Mouse (Mus musculus) limb, embryonic 12.5 days (tissue): Measurements from ENCODE around the gene Wdpcp. TPM values are rescaled to one million over a fixed set of nuclear protein-coding genes. Genes with fewer than 3 reads are reported as not detected.

Experiments used
- ATAC-seq: fragments of 200-750 bp; cut with Nextera tagmentation; 2 replicates; pipeline ENCODE4 v1.8.0; 2017; ENCODE audit warnings: low read depth, moderate TSS enrichment; ENCODE audit not compliant: insufficient number of reproducible peaks, insufficient read depth, low FRiP score, low TSS enrichment
- H3K27ac ChIP-seq: fragments of 300-500 bp; sonication (generic); 2 replicates; pipeline ENCODE4 v1.5.1; 2016; ENCODE audit warnings: mild to moderate bottlenecking, moderate library complexity
- H3K27me3 ChIP-seq: fragments of 300-500 bp; sonication (generic); 2 replicates; pipeline ENCODE4 v1.6.1; 2016; ENCODE audit warnings: mild to moderate bottlenecking, moderate library complexity
- H3K36me3 ChIP-seq: fragments of 300-500 bp; sonication (generic); 2 replicates; pipeline ENCODE4 v1.6.1; 2016; ENCODE audit warnings: mild to moderate bottlenecking, moderate library complexity
- H3K4me1 ChIP-seq: fragments of 300-500 bp; sonication (generic); replicated peaks from 2 replicates; pipeline ENCODE4 v1.6.1; 2016
- H3K4me2 ChIP-seq: fragments of 300-500 bp; sonication (generic); 2 replicates; pipeline ENCODE4 v1.6.1; 2016; ENCODE audit warnings: mild to moderate bottlenecking, moderate library complexity
- H3K4me3 ChIP-seq: fragments of 300-500 bp; sonication (generic); replicated peaks from 2 replicates; pipeline ENCODE4 v1.5.1; 2016; ENCODE audit warnings: mild to moderate bottlenecking
- H3K9ac ChIP-seq: fragments of 300-500 bp; sonication (generic); replicated peaks from 2 replicates; pipeline ENCODE4 v1.6.1; 2016; ENCODE audit warnings: mild to moderate bottlenecking, moderate library complexity
- H3K9me3 ChIP-seq: fragments of 300-500 bp; sonication (generic); 2 replicates; pipeline ENCODE4 v1.6.1; 2016; ENCODE audit warnings: mild to moderate bottlenecking, moderate library complexity
- WGBS: fragments of 180-500 bp; shearing (Covaris S2); methylation state at CpG from one replicate; pipeline ENCODE4 v1.1.7; 2016; 5-methylcytosine and 5-hydroxymethylcytosine counted together
- polyA plus RNA-seq: library from polyadenylated mRNA; unstranded; fragments of >200 nt; fragmentation: Nextera tagmentation; extraction: Ambion mirVana; gene quantifications from 2 replicates; pipeline ENCODE4 v1.2.1, GENCODE M21; 2016

The Wdpcp gene
- polyA plus RNA-seq, 1 experiment from 2014 or later, result 10.6 TPM

DNA sequence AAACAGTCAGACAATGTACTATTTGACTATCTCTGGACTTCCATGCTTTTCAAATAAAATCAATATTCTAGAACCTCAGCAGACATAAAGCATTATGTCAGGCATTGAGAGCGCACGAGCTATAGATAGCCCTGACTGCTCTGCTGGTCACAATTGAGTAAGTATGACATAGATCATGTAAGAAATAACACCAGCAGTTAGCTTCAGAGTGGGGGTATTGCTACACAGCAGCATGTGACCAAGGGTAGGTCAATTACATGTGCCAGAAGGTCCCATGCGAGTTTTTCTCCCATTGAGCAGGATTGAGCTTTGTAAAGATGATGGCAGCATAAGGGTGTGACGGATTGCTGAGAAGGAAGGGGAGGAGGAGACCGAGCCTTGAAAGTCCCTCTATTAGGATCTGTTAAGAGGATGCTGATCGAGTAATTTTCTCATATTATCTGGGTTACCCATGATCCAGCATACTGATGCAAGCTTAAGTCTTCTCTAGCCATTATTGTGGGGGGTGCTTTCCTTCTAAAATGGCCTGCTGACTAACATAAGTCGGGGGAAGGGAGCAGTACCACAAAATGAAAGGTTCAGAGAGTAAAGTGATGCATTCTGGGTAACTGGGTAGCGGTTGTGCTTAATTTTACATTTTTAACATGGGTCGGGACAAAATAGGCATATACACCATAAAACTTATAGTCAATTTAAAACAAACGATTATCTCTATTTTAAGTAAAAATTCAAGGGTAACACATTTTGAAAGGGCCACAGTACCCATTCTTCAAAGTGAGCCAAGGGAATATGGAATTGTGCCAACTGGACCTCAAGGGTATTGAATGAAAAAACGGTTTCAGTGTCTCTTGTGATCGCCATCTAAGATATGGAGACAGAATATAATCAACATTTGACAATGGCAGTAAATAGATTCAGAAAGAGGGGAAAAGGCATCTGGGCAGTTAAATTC is 21.5 kb upstream of the Wdpcp start:
- Histone ChIP-seq H3K9ac (no peak overlapping the region), H3K9me3 (no peaks in the 10 kb centered on the region), H3K4me3 (no peak overlapping the region), H3K27ac (no peak overlapping the region), H3K4me2 (no peak overlapping the region), H3K27me3 (no peaks in the 10 kb centered on the region), H3K36me3 (no peaks in the 10 kb centered on the region), H3K4me1 (no peaks in the 10 kb centered on the region)
- 90% methylated on average over 12 of the region's 12 CpGs for WGBS
- no peak for ATAC-seq

DNA sequence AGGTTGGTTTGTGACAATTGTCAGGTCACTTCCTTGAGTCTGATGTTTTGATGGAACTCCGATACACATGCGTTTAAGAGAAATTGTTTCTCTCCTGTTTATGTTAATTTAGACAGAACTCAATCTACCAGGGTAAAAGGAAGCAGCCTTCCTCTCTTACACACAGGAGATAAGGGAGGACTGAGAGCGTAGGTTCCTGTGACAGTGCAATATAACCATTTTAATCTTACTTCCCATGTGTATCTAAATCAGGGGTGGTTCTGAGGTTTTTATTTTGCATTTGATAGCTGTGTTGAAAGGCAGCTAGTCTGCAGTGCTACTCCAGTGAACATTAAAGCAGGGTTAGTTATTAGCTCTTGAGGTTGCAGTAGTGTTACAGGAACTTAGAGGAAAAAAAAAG is 20.0 kb upstream of the Wdpcp start:
- Histone ChIP-seq H3K9ac (no peak overlapping the region), H3K27me3 (no peaks in the 10 kb centered on the region), H3K4me2 (no peak overlapping the region), H3K36me3 (peaks cover 5% of the 10 kb centered on the region; the same call in 1 of the 2 replicates), H3K9me3 (no peaks in the 10 kb centered on the region), H3K4me1 (no peaks in the 10 kb centered on the region), H3K4me3 (no peak overlapping the region), H3K27ac (no peak overlapping the region)
- ATAC-seq, result no peak
- WGBS, result 88% methylated on average over 3 of the region's 3 CpGs

- H3K27me3 ChIP-seq, result no peaks in the 10 kb centered on the region
- 78% methylated on average over 11 of the region's 11 CpGs for WGBS
- H3K4me3 ChIP-seq, result no peak overlapping the region
- no peak overlapping the region for H3K4me2 ChIP-seq
- no peak for ATAC-seq
- peaks cover 61% of the 10 kb centered on the region for H3K36me3 ChIP-seq
- H3K4me1 ChIP-seq, result no peaks in the 10 kb centered on the region
- H3K9me3 ChIP-seq, result no peaks in the 10 kb centered on the region
- no peak overlapping the region for H3K27ac ChIP-seq
- H3K9ac ChIP-seq, result no peak overlapping the region
These were observed 12.3 kb upstream of the Wdpcp start for GRCm38 (mm10) chr11:21559727-21560126.

- 94% methylated on average over 5 of the region's 5 CpGs for WGBS
- no peak overlapping the region for H3K9ac ChIP-seq
- 0 out of 2 replicates have a peak, but pooled peaks cover 3% of the 10 kb centered on the region for H3K4me1 ChIP-seq
- no peaks in the 10 kb centered on the region for H3K9me3 ChIP-seq
- no peak overlapping the region for H3K27ac ChIP-seq
- no peak overlapping the region for H3K4me3 ChIP-seq
- ATAC-seq, result no peak
- no peaks in the 10 kb centered on the region for H3K27me3 ChIP-seq
- H3K36me3 ChIP-seq, result peaks cover 68% of the 10 kb centered on the region
- no peak overlapping the region for H3K4me2 ChIP-seq
These were observed 10.7 kb upstream of the Wdpcp start for GRCm38 (mm10) chr11:21561347-21561746.

- 83% methylated on average over 4 of the region's 4 CpGs for WGBS
- Histone ChIP-seq H3K36me3 (peaks cover 53% of the 10 kb centered on the region), H3K27ac (no peak overlapping the region)
These were observed 8.3 kb upstream of the Wdpcp start for GRCm38 (mm10) chr11:21563617-21564325.

DNA sequence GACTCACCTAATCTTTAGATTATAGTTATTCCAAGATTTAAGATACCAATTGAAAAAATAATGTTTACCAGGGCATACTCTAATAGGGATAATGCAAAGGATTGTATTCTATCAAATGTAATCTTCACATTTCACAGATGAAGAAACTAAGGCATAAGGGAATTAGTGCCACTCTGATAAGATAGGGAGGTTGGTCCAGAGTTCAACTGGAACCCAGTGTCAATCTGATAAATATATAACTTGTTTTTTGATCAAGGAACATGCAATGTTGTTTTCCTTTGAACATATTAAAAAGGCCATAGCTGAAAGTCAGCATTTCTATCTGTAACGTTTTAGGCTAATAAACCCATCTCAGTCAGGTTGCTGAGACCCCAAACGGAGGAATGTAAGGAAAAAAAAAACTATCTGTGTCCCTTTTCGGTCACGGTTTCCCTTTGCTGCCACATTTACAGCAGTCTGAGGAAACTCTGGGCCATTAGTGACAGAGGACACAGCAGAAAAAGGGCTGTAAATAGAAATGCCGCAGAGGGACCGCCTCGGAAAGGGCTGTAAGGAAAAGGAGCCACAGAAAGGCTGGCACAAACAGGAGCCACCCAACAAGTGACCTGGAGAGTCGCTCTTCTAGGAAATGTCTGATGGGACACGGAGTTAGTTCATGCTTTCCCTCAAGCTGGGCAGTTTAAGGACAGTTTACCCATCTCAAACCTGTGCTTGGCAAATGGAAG is 7.2 kb upstream of the Wdpcp start:
- Histone ChIP-seq H3K27ac (no peak overlapping the region), H3K9ac (no peak overlapping the region), H3K36me3 (peaks cover 42% of the 10 kb centered on the region), H3K27me3 (no peaks in the 10 kb centered on the region), H3K4me1 (peaks cover 16% of the 10 kb centered on the region), H3K9me3 (no peaks in the 10 kb centered on the region), H3K4me2 (no peak overlapping the region), H3K4me3 (no peak overlapping the region)
- no peak for ATAC-seq
- WGBS, result 87% methylated on average over 9 of the region's 9 CpGs

More at GRCm38 (mm10) chr11:21563617-21564325, 8.3 kb upstream of the Wdpcp start:
- Histone ChIP-seq H3K27me3 (no peaks in the 10 kb centered on the region), H3K4me1 (peaks cover 9% of the 10 kb centered on the region; the same call in 1 of the 2 replicates), H3K9me3 (no peaks in the 10 kb centered on the region), H3K9ac (no peak overlapping the region), H3K4me3 (no peak overlapping the region), H3K4me2 (no peak overlapping the region)
- no peak for ATAC-seq

DNA sequence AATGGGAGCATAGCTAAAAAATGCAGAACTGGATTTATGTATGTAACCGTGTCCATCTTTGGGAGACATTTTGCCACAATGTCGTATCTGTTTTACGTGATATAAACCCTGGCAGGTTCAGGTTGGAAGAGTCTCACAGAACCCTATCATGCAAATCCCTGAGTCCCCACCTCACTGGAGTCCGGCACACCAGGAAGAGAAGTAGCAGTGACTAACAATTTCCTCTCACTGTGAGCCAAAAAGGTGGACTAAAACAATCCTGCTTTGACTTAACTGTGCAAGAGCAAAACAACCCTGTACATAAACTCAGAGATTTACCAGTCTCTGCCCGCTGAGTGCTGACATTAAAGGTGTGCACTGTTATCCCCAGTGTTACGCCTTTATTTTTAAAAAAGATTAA is 5.1 kb upstream of the Wdpcp start:
- no peak for ATAC-seq
- Histone ChIP-seq H3K36me3 (peaks cover 27% of the 10 kb centered on the region), H3K9me3 (no peaks in the 10 kb centered on the region), H3K4me3 (no peak overlapping the region), H3K27me3 (no peaks in the 10 kb centered on the region), H3K9ac (no peak overlapping the region), H3K4me2 (no peak overlapping the region), H3K27ac (no peak overlapping the region), H3K4me1 (peaks cover 21% of the 10 kb centered on the region)
- 80% methylated on average over 6 of the region's 6 CpGs for WGBS

DNA sequence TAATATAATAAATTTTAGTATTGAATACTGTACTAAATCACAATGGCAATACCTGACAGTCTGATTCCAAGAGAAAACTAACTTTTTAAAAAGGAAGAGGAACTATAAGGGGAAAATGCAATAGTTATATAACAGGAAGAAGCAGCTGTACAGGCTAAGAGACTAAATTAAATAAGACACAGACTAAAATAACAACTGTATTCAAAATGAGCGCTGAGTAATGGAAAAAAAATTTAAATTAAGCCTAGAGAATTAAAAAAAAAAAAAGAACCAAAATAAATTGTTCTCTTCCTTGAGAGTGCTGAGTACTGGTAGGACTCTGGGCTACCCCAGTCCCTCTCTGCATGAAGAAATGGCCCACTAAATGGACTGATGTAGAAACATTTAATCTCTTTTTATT is 4.3 kb upstream of the Wdpcp start:
- Histone ChIP-seq H3K27me3 (no peaks in the 10 kb centered on the region), H3K4me1 (peaks cover 23% of the 10 kb centered on the region), H3K9ac (no peak overlapping the region), H3K4me2 (no peak overlapping the region), H3K36me3 (peaks cover 24% of the 10 kb centered on the region), H3K9me3 (no peaks in the 10 kb centered on the region), H3K27ac (no peak overlapping the region), H3K4me3 (no peak overlapping the region)
- 91% methylated on average over 1 of the region's 1 CpGs for WGBS
- ATAC-seq, result no peak

GRCm38 (mm10) chr11:21569002-21569401 is 3.0 kb upstream of the Wdpcp start:
- Histone ChIP-seq H3K27ac (no peak overlapping the region), H3K9ac (no peak overlapping the region), H3K4me3 (no peak overlapping the region), H3K36me3 (peaks cover 12% of the 10 kb centered on the region), H3K4me1 (peaks cover 27% of the 10 kb centered on the region), H3K9me3 (no peaks in the 10 kb centered on the region), H3K27me3 (no peaks in the 10 kb centered on the region), H3K4me2 (no peak overlapping the region)
- WGBS, result 81% methylated on average over 5 of the region's 5 CpGs
- no peak for ATAC-seq

GRCm38 (mm10) chr11:21569456-21570108 is 2.5 kb upstream of the Wdpcp start:
- Histone ChIP-seq H3K9ac (no peak overlapping the region), H3K27me3 (no peaks in the 10 kb centered on the region), H3K27ac (no peak overlapping the region), H3K36me3 (peaks cover 11% of the 10 kb centered on the region), H3K4me2 (0 out of 2 replicates have a peak overlapping the region, but pooled peaks have one; percentile 23), H3K9me3 (no peaks in the 10 kb centered on the region), H3K4me3 (no peak overlapping the region), H3K4me1 (peaks cover 27% of the 10 kb centered on the region)
- 64% methylated on average over 3 of the region's 3 CpGs for WGBS
- no peak for ATAC-seq
